Mouse (Mus musculus): Measurements from ENCODE around the gene Tmem178. TPM values are rescaled to one million over a fixed set of nuclear protein-coding genes. Genes with fewer than 3 reads are reported as not detected.

The Tmem178 gene
- polyA plus RNA-seq, 1 experiment = 4.0 TPM

DNA sequence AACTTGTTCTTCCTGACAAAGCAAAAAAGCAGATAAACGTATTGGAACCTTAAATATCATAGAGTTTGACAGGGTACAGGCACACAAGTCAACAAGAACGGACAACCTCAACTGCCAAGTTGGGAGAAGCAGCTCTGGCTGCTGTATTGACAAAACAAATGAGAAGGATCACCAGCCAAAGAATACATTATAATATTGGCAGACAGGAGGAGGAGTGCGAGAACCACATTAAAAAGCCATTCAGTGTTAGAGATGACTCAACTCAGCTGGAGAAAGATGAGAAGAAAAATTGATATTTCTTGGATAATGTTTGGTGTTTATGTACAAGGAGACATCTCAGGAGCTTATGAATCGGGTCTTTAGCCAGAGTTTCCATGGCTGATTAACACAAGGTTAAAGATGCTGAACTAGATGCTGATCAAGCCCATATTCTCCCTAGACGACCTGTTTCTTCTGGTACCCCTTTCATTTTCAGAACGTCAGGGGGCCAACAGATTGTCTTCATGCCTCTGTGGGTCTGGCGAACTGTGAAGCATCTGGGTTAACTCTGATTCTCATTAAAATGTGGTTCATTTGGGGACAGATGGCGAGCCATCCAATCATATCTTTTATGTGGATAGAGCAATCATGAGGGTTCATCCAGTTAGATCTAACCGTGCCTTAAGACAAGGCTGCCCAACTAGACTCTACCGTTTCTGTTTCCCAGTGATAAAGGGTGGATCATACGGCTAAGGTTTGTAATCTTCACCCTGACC is 41.1 kb upstream of the Tmem178 start:
- Histone ChIP-seq H3K4me3 (ENCODE audit: low read depth, low read length) (no peak overlapping the region), H3K27me3 (ENCODE audit: control insufficient read depth, insufficient read depth, low read length) (no peaks in the 10 kb centered on the region), H3K36me3 (ENCODE audit: control insufficient read depth, insufficient read depth, low read length) (no peaks in the 10 kb centered on the region), H3K27ac (ENCODE audit: insufficient read depth, low read depth, low read length) (no peak overlapping the region), H3K4me1 (ENCODE audit: control insufficient read depth, insufficient read depth, insufficient read length, low read length) (peaks cover 2% of the 10 kb centered on the region; the same call in 1 of the 2 replicates)
- TF ChIP-seq CTCF (IDR thresholded peaks at IDR 0.05; ENCODE audit: extremely low read depth, insufficient read length, insufficient replicate concordance, low read depth, low read length) (no peak), POLR2A (IDR thresholded peaks at IDR 0.05; ENCODE audit: low read depth, low read length) (no peak)
- 82% methylated on average over 11 of the region's 11 CpGs for WGBS

GRCm38 (mm10) chr17:80904061-80904460 is 40.4 kb upstream of the Tmem178 start:
- WGBS = 61% methylated on average over 5 of the region's 5 CpGs
- TF ChIP-seq CTCF (IDR thresholded peaks at IDR 0.05; ENCODE audit: extremely low read depth, insufficient read length, insufficient replicate concordance, low read depth, low read length) (no peak), POLR2A (IDR thresholded peaks at IDR 0.05; ENCODE audit: low read depth, low read length) (no peak)
- Histone ChIP-seq H3K27me3 (ENCODE audit: control insufficient read depth, insufficient read depth, low read length) (no peaks in the 10 kb centered on the region), H3K4me3 (ENCODE audit: low read depth, low read length) (no peak overlapping the region), H3K4me1 (ENCODE audit: control insufficient read depth, insufficient read depth, insufficient read length, low read length) (no peaks in the 10 kb centered on the region), H3K27ac (ENCODE audit: insufficient read depth, low read depth, low read length) (no peak overlapping the region), H3K36me3 (ENCODE audit: control insufficient read depth, insufficient read depth, low read length) (no peaks in the 10 kb centered on the region)

- H3K4me1 ChIP-seq (ENCODE audit: control insufficient read depth, insufficient read depth, insufficient read length, low read length) = no peaks in the 10 kb centered on the region
- H3K4me3 ChIP-seq (ENCODE audit: low read depth, low read length) = no peak overlapping the region
- H3K36me3 ChIP-seq (ENCODE audit: control insufficient read depth, insufficient read depth, low read length) = no peaks in the 10 kb centered on the region
- TF ChIP-seq CTCF (IDR thresholded peaks at IDR 0.05; ENCODE audit: extremely low read depth, insufficient read length, insufficient replicate concordance, low read depth, low read length) (no peak), POLR2A (IDR thresholded peaks at IDR 0.05; ENCODE audit: low read depth, low read length) (no peak)
- WGBS = 91% methylated on average over 2 of the region's 2 CpGs
- H3K27me3 ChIP-seq (ENCODE audit: control insufficient read depth, insufficient read depth, low read length) = no peaks in the 10 kb centered on the region
- no peak overlapping the region for H3K27ac ChIP-seq (ENCODE audit: insufficient read depth, low read depth, low read length)
These were observed 28.8 kb upstream of the Tmem178 start for GRCm38 (mm10) chr17:80915666-80916065.

GRCm38 (mm10) chr17:80919261-80919660 is 25.2 kb upstream of the Tmem178 start:
- Histone ChIP-seq H3K27me3 (ENCODE audit: control insufficient read depth, insufficient read depth, low read length) (no peaks in the 10 kb centered on the region), H3K4me1 (ENCODE audit: control insufficient read depth, insufficient read depth, insufficient read length, low read length) (no peaks in the 10 kb centered on the region), H3K27ac (ENCODE audit: insufficient read depth, low read depth, low read length) (no peak overlapping the region), H3K36me3 (ENCODE audit: control insufficient read depth, insufficient read depth, low read length) (no peaks in the 10 kb centered on the region), H3K4me3 (ENCODE audit: low read depth, low read length) (no peak overlapping the region)
- no peak for TF ChIP-seq POLR2A (IDR thresholded peaks at IDR 0.05; ENCODE audit: low read depth, low read length)
- no peak for TF ChIP-seq CTCF (IDR thresholded peaks at IDR 0.05; ENCODE audit: extremely low read depth, insufficient read length, insufficient replicate concordance, low read depth, low read length)

GRCm38 (mm10) chr17:80921286-80922134 is 22.9 kb upstream of the Tmem178 start:
- no peaks in the 10 kb centered on the region for H3K27me3 ChIP-seq (ENCODE audit: control insufficient read depth, insufficient read depth, low read length)
- no peaks in the 10 kb centered on the region for H3K36me3 ChIP-seq (ENCODE audit: control insufficient read depth, insufficient read depth, low read length)
- 66% methylated on average over 10 of the region's 10 CpGs for WGBS
- no peaks in the 10 kb centered on the region for H3K4me1 ChIP-seq (ENCODE audit: control insufficient read depth, insufficient read depth, insufficient read length, low read length)
- TF ChIP-seq POLR2A (IDR thresholded peaks at IDR 0.05; ENCODE audit: low read depth, low read length) (no peak), CTCF (IDR thresholded peaks at IDR 0.05; ENCODE audit: extremely low read depth, insufficient read length, insufficient replicate concordance, low read depth, low read length) (no peak)
- no peak overlapping the region for H3K4me3 ChIP-seq (ENCODE audit: low read depth, low read length)
- no peak overlapping the region for H3K27ac ChIP-seq (ENCODE audit: insufficient read depth, low read depth, low read length)

DNA sequence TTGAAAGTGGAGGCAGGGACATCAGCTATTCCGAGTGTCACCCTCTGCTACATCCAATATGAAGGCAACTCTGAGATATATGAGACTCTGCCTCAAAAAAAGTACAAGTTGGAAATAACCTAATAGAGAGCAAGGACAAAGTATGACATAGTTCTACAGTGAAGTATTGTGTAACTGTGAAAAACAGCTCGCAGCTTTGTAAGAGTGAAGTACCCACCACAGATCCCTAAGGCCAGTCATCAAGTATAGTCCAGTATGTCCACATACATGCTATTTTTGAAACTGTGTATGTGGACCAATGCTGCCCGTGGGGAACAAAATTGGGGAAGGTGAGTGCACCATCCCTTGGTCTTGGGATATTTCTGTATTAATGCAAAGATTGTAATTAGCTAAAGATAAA is 18.9 kb upstream of the Tmem178 start:
- whole genome bisulfite sequencing = 86% methylated on average over 3 of the region's 3 CpGs
- H3K4me3 ChIP-seq (ENCODE audit: low read depth, low read length) = no peak overlapping the region
- H3K27me3 ChIP-seq (ENCODE audit: control insufficient read depth, insufficient read depth, low read length) = no peaks in the 10 kb centered on the region

GRCm38 (mm10) chr17:80927151-80927550 is 17.3 kb upstream of the Tmem178 start:
- no peak for TF ChIP-seq CTCF (IDR thresholded peaks at IDR 0.05; ENCODE audit: extremely low read depth, insufficient read length, insufficient replicate concordance, low read depth, low read length)
- TF ChIP-seq POLR2A (IDR thresholded peaks at IDR 0.05; ENCODE audit: low read depth, low read length) = no peak
- 93% methylated on average over 2 of the region's 2 CpGs for WGBS
- no peak overlapping the region for H3K4me3 ChIP-seq (ENCODE audit: low read depth, low read length)

More for the DNA sequence above, 18.9 kb upstream of the Tmem178 start:
- Histone ChIP-seq H3K4me1 (ENCODE audit: control insufficient read depth, insufficient read depth, insufficient read length, low read length) (no peaks in the 10 kb centered on the region), H3K36me3 (ENCODE audit: control insufficient read depth, insufficient read depth, low read length) (no peaks in the 10 kb centered on the region), H3K27ac (ENCODE audit: insufficient read depth, low read depth, low read length) (no peak overlapping the region)
- TF ChIP-seq CTCF (IDR thresholded peaks at IDR 0.05; ENCODE audit: extremely low read depth, insufficient read length, insufficient replicate concordance, low read depth, low read length) (no peak), POLR2A (IDR thresholded peaks at IDR 0.05; ENCODE audit: low read depth, low read length) (no peak)

More at GRCm38 (mm10) chr17:80927151-80927550, 17.3 kb upstream of the Tmem178 start:
- H3K27ac ChIP-seq (ENCODE audit: insufficient read depth, low read depth, low read length) = no peak overlapping the region
- no peaks in the 10 kb centered on the region for H3K4me1 ChIP-seq (ENCODE audit: control insufficient read depth, insufficient read depth, insufficient read length, low read length)
- no peaks in the 10 kb centered on the region for H3K36me3 ChIP-seq (ENCODE audit: control insufficient read depth, insufficient read depth, low read length)
- no peaks in the 10 kb centered on the region for H3K27me3 ChIP-seq (ENCODE audit: control insufficient read depth, insufficient read depth, low read length)
